Mouse (Mus musculus) spleen, postnatal 14 days (tissue): Measurements from ENCODE around the gene Fbxo7.
A peak's percentile ranks its signal among the peaks of the same experiment; 100 is the strongest.
"Not testable (repeated sequence)": the region's sequence is repeated elsewhere in the genome, so short reads cannot be mapped to it uniquely, and the experiment has no call there.

Experiments
- DNase-seq, 2 experiments: peaks; one replicate each; pipeline ENCODE4 v3.0.0; 2021 to 2022; ENCODE audit warnings: low spot score in 2 of 2

The Fbxo7 gene

GRCm38 (mm10) chr10:86021749-86022473 is at the start of gene Fbxo7:
Fbxo7 (plus strand) TSS chr10:86021972.
- peak; percentile 78 to 84 for DNase-seq

GRCm38 (mm10) chr10:85972915-85973314 is 48.9 kb upstream of the Fbxo7 start:
- DNase-seq, result no peak

GRCm38 (mm10) chr10:85989412-85990115 is 32.2 kb upstream of the Fbxo7 start:
- DNase-seq, result no peak

GRCm38 (mm10) chr10:85992412-85992811 is 29.4 kb upstream of the Fbxo7 start:
- DNase-seq, result no peak

GRCm38 (mm10) chr10:85993836-85994235 is 27.9 kb upstream of the Fbxo7 start:
- DNase-seq, result no peak

GRCm38 (mm10) chr10:85994543-85995104 is 27.1 kb upstream of the Fbxo7 start:
- no peak for DNase-seq

GRCm38 (mm10) chr10:86000447-86000846 is 21.3 kb upstream of the Fbxo7 start:
- no peak for DNase-seq

GRCm38 (mm10) chr10:86006455-86006854 is 15.3 kb upstream of the Fbxo7 start:
- DNase-seq, result no peak

- no peak for DNase-seq
Observed at GRCm38 (mm10) chr10:86009688-86010087, 12.1 kb upstream of the Fbxo7 start.

- no peak for DNase-seq
Observed at GRCm38 (mm10) chr10:86010636-86011035, 11.1 kb upstream of the Fbxo7 start.

- no peak for DNase-seq
Observed at GRCm38 (mm10) chr10:86011172-86011571, 10.6 kb upstream of the Fbxo7 start.

- no peak for DNase-seq
Observed at GRCm38 (mm10) chr10:86011781-86012180, 10.0 kb upstream of the Fbxo7 start, which contains the start of gene Bpifc. Bpifc (minus strand) TSS chr10:86011895.

GRCm38 (mm10) chr10:86017781-86018180 is 4.0 kb upstream of the Fbxo7 start:
- DNase-seq, result no peak

- DNase-seq, result no peak
Observed at GRCm38 (mm10) chr10:86018813-86019212, 3.0 kb upstream of the Fbxo7 start.

- no peak for DNase-seq
Observed at GRCm38 (mm10) chr10:86021408-86021748, 394 bp upstream of the Fbxo7 start.

GRCm38 (mm10) chr10:86022474-86022816 is 673 bp downstream of the Fbxo7 start:
- no peak for DNase-seq

GRCm38 (mm10) chr10:86023149-86023548 is 1.4 kb downstream of the Fbxo7 start:
- DNase-seq, result no peak

- DNase-seq, result no peak
Observed at GRCm38 (mm10) chr10:86025906-86026305, 4.1 kb downstream of the Fbxo7 start.

GRCm38 (mm10) chr10:86026354-86026753 is 4.6 kb downstream of the Fbxo7 start:
- no peak for DNase-seq

- not testable (repeated sequence) for DNase-seq
Observed at GRCm38 (mm10) chr10:86026807-86027206, 5.0 kb downstream of the Fbxo7 start.

- no peak for DNase-seq
Observed at GRCm38 (mm10) chr10:86030743-86031142, 9.0 kb downstream of the Fbxo7 start.

GRCm38 (mm10) chr10:86032517-86032916 is 10.7 kb downstream of the Fbxo7 start:
- DNase-seq, result no peak
